ENCODE assay signal across 16 mouse cellular contexts in the genomic region with DNA sequence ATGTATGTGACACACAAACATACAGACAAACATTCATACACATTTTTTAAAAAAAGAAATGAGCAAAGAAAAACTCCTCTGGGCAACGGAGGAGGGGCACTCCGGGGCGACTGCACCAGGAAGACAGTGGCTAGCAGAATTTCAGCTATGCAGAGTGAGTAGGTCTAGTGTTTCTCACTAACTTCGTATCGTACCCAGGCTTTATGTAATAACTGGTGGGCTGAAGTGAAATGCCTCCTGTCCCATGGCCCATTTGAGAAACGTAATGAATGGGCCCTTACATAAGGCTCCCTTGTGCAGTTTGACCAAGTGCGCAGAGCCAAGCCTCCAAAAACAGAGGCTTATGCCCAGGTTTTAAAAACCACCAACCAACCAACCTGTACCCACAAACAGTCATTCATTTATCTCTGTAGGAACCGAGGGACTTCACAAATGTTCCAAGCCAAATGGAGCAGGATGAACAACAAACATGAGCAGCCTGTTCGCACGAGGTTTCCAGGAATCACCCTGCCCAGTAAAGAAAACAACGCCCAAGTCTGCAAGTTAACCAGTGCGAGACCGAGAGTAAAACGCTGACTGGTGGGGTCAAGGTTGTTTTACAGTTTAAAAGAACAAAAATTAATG. TPM values are rescaled to one million over a fixed set of nuclear protein-coding genes. Genes with fewer than 3 reads are reported as not detected.
DNase-seq lines count a peak whose midpoint lies in the region; ATAC-seq lines count a peak whose summit lies in the region.
"Had no signal": no experiment of that assay in that cellular context is flagged by ENCODE, and none has a peak within 500 bp of the region (broad histone marks: within the 10 kb centered on the region; RNA-seq: fewer than 3 reads in every experiment).

No protein-coding gene starts in this region.

- DNase-seq in embryonic facial prominence, embryonic 14.5 days (ENCODE audit: low spot score) = peak; percentile 16
- DNase-seq in embryonic facial prominence, embryonic 10.5 days (ENCODE audit: low spot score) = no peak
- DNase-seq in layer of hippocampus, postnatal 36 days = peak; percentile 1
- DNase-seq in layer of hippocampus, adult 11-12 months (ENCODE audit: low spot score) = no peak
- peak; percentile 38 for DNase-seq in ZHBTc4 (ENCODE audit: low read depth, low spot score)
- no peak for DNase-seq in hindbrain, embryonic 10.5 days (ENCODE audit: low spot score)
- no peak for DNase-seq in spleen, postnatal 10 days (ENCODE audit: low spot score in 2 of 2)
- DNase-seq: cerebellum, adult 11-12 months; gastrocnemius, postnatal 10 days had no signal

- H3K4me2 ChIP-seq in embryonic facial prominence, embryonic 14.5 days (ENCODE audit: low read depth, low read length) = no peak overlapping the region
- H3K4me2 ChIP-seq in neural tube, embryonic 13.5 days = no peak overlapping the region
- H3K4me2 ChIP-seq: lung, embryonic 15.5 days; neural tube, embryonic 12.5 days had no signal

- H3K9me3 ChIP-seq in embryonic facial prominence, embryonic 14.5 days (ENCODE audit: control insufficient read depth, low read length) = peaks cover 6% of the 10 kb centered on the region
- 0 out of 2 replicates have a peak, but pooled peaks cover 4% of the 10 kb centered on the region for H3K9me3 ChIP-seq in embryonic facial prominence, embryonic 10.5 days
- H3K9me3 ChIP-seq in neural tube, embryonic 13.5 days = no peaks in the 10 kb centered on the region
- peaks cover 7% of the 10 kb centered on the region; the same call in 1 of the 2 replicates for H3K9me3 ChIP-seq in hindbrain, embryonic 10.5 days
- H3K9me3 ChIP-seq: lung, embryonic 15.5 days; neural tube, embryonic 12.5 days had no signal

- H3K4me3 ChIP-seq in embryonic facial prominence, embryonic 14.5 days (ENCODE audit: low read depth, low read length) = no peak overlapping the region
- H3K4me3 ChIP-seq in embryonic facial prominence, embryonic 10.5 days = no peak overlapping the region
- H3K4me3 ChIP-seq in neural tube, embryonic 13.5 days = no peak overlapping the region
- no peak overlapping the region for H3K4me3 ChIP-seq in hindbrain, embryonic 10.5 days
- H3K4me3 ChIP-seq: erythroblast, embryonic 14.5 days; lung, embryonic 15.5 days; neural tube, embryonic 12.5 days had no signal

- H3K9ac ChIP-seq in embryonic facial prominence, embryonic 14.5 days (ENCODE audit: low read depth, low read length) = no peak overlapping the region
- H3K9ac ChIP-seq in neural tube, embryonic 13.5 days = no peak overlapping the region
- H3K9ac ChIP-seq: lung, embryonic 15.5 days; neural tube, embryonic 12.5 days had no signal

- H3K4me1 ChIP-seq in embryonic facial prominence, embryonic 14.5 days (ENCODE audit: control insufficient read depth, insufficient read depth, low read length) = no peaks in the 10 kb centered on the region
- no peaks in the 10 kb centered on the region for H3K4me1 ChIP-seq in embryonic facial prominence, embryonic 10.5 days
- H3K4me1 ChIP-seq in neural tube, embryonic 13.5 days (replicated peaks) = no peaks in the 10 kb centered on the region
- no peaks in the 10 kb centered on the region for H3K4me1 ChIP-seq in hindbrain, embryonic 10.5 days (replicated peaks)
- H3K4me1 ChIP-seq: lung, embryonic 15.5 days; neural tube, embryonic 12.5 days had no signal

- WGBS in embryonic facial prominence, embryonic 14.5 days = 64% methylated on average over 14 of the region's 14 CpGs
- WGBS in embryonic facial prominence, embryonic 10.5 days = 78% methylated on average over 14 of the region's 14 CpGs
- WGBS in neural tube, embryonic 13.5 days = 75% methylated on average over 14 of the region's 14 CpGs
- WGBS in hindbrain, embryonic 10.5 days = 79% methylated on average over 14 of the region's 14 CpGs

- peak; percentile 50; the same call in 1 of the 2 replicates for ATAC-seq in embryonic facial prominence, embryonic 14.5 days (ENCODE audit: low read depth)
- ATAC-seq in neural tube, embryonic 13.5 days (ENCODE audit: low read depth) = no peak
- ATAC-seq: forebrain, embryonic 16.5 days; hindbrain, embryonic 16.5 days; midbrain, embryonic 16.5 days had no signal

- peak overlapping the region; percentile 58; the same call in 1 of the 2 replicates for H3K27ac ChIP-seq in embryonic facial prominence, embryonic 14.5 days (replicated peaks; ENCODE audit: low read depth, low read length)
- H3K27ac ChIP-seq in embryonic facial prominence, embryonic 10.5 days (replicated peaks) = no peak overlapping the region
- H3K27ac ChIP-seq in neural tube, embryonic 13.5 days (replicated peaks) = 0 out of 2 replicates have a peak overlapping the region, but pooled peaks have one; percentile 9
- H3K27ac ChIP-seq in hindbrain, embryonic 10.5 days = no peak overlapping the region
- H3K27ac ChIP-seq: lung, embryonic 15.5 days; neural tube, embryonic 12.5 days had no signal

- no peaks in the 10 kb centered on the region for H3K36me3 ChIP-seq in embryonic facial prominence, embryonic 14.5 days (ENCODE audit: control insufficient read depth, insufficient read depth, low read length)
- H3K36me3 ChIP-seq in embryonic facial prominence, embryonic 10.5 days (replicated peaks) = no peaks in the 10 kb centered on the region
- H3K36me3 ChIP-seq in neural tube, embryonic 13.5 days = no peaks in the 10 kb centered on the region
- H3K36me3 ChIP-seq in hindbrain, embryonic 10.5 days = no peaks in the 10 kb centered on the region
- H3K36me3 ChIP-seq: lung, embryonic 15.5 days; neural tube, embryonic 12.5 days had no signal

- H3K27me3 ChIP-seq in embryonic facial prominence, embryonic 14.5 days (replicated peaks; ENCODE audit: control insufficient read depth, insufficient read depth, low read length) = no peaks in the 10 kb centered on the region
- H3K27me3 ChIP-seq in embryonic facial prominence, embryonic 10.5 days (replicated peaks; ENCODE audit: low read depth, poor library complexity, severe bottlenecking) = no peaks in the 10 kb centered on the region
- H3K27me3 ChIP-seq in neural tube, embryonic 13.5 days = no peaks in the 10 kb centered on the region
- no peaks in the 10 kb centered on the region for H3K27me3 ChIP-seq in hindbrain, embryonic 10.5 days (ENCODE audit: insufficient read depth, poor library complexity, severe bottlenecking)
- H3K27me3 ChIP-seq: lung, embryonic 15.5 days; neural tube, embryonic 12.5 days had no signal

RNA-seq across cellular contexts. Expression of a gene that starts 45.8 kb away (rescaled TPM):
- 12.8 and 14.4 TPM in 2 replicates for polyA plus RNA-seq in embryonic facial prominence, embryonic 14.5 days (2014; fragmentation: Nextera tagmentation; extraction: Ambion mirVana)
- 7.4 and 7.5 TPM in 2 replicates for polyA plus RNA-seq in embryonic facial prominence, embryonic 10.5 days (2016; fragmentation: Nextera tagmentation; extraction: Ambion mirVana)
- total RNA-seq in layer of hippocampus, postnatal 36 days (2021) = 1 to 10 TPM in 1 of 2 experiments, under 1 TPM in 1; 0.94 to 1.2 TPM
- 2.7 and 2.9 TPM in 2 replicates for polyA plus RNA-seq in neural tube, embryonic 13.5 days (2015; fragmentation: Nextera tagmentation; extraction: Ambion mirVana)
- 5.0 and 6.3 TPM in 2 replicates for polyA plus RNA-seq in hindbrain, embryonic 10.5 days (2016; fragmentation: Nextera tagmentation; extraction: Ambion mirVana)
- polyA plus RNA-seq: erythroblast, embryonic 14.5 days had no signal

Comparison
In these comparisons a context has a peak if more than half of its experiments do, and no peak if none do; other contexts are left out.
1. DNase-seq: peak in embryonic facial prominence, embryonic 14.5 days (single experiment), layer of hippocampus, postnatal 36 days (2 of 2) and ZHBTc4 (single experiment); none in embryonic facial prominence, embryonic 10.5 days (single experiment), layer of hippocampus, adult 11-12 months (single experiment), hindbrain, embryonic 10.5 days (single experiment) and spleen, postnatal 10 days (0 of 2).
2. H3K27ac ChIP-seq: peak in embryonic facial prominence, embryonic 14.5 days (single experiment) and neural tube, embryonic 13.5 days (single experiment); none in embryonic facial prominence, embryonic 10.5 days (single experiment) and hindbrain, embryonic 10.5 days (single experiment).